Mouse (Mus musculus): ENCODE measurements around the gene Rnf123. TPM values are rescaled to one million over a fixed set of nuclear protein-coding genes. Genes with fewer than 3 reads are reported as not detected.
A peak's percentile ranks its signal among the peaks of the same experiment; 100 is the strongest.
"Not testable (repeated sequence)": the region's sequence is repeated elsewhere in the genome, so short reads cannot be mapped to it uniquely, and the experiment has no call there.

The Rnf123 gene
- total and polyA plus RNA-seq, 3 experiments: 65.5 to 93.6 (median 66.0) TPM

- DNase-seq: no peak
Observed at GRCm38 (mm10) chr9:108035331-108036156, 47.6 kb downstream of the Rnf123 start.

GRCm38 (mm10) chr9:108032126-108032525 lies 51.0 kb downstream of the Rnf123 start:
- DNase-seq: no peak

- no peak for DNase-seq
Observed at GRCm38 (mm10) chr9:108027867-108028266, 55.3 kb downstream of the Rnf123 start.

GRCm38 (mm10) chr9:108026584-108026983 lies 56.6 kb downstream of the Rnf123 start:
- DNase-seq: no peak

GRCm38 (mm10) chr9:108023216-108023615 lies 59.9 kb downstream of the Rnf123 start:
- DNase-seq: no peak

DNA sequence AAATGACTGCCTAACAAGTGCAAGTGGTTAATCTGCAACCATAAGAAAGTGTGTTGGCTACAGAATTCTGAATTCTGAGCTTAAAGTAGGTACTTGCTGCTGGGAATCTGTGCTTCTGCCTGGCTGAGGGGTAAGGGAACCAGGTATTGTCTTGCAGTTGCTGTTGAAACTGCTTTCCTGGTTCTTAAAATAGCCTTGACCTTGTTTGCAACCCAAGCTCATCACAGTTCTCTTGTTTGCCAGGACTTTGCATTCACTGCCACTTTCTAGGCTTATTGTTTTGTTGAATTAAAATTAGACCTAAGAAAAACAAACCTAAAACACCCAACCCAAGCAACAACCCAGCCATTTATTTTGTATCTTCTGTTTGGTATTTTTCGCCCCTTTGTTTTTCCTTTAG lies 62.4 kb downstream of the Rnf123 start:
- DNase-seq: no peak

DNA sequence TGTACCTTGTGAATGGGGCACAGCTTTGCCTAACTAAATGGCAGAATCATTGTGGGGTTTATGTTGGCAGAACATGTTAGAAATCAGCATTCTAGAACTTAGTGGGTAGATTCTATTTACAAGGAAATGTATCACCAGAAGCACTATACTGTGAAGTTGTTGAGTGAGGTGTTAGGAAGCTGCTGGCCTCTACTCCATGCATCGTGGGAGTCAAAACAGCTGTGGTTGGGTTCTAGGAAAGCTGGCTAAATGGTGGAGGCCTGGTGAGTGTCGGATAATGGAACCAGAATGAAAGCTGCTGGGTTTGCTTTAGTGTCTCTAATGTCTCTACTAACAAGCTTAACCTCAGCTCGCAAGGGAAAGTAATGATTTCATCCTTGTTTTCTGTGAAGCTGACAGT lies 66.0 kb downstream of the Rnf123 start:
- DNase-seq: no peak

DNA sequence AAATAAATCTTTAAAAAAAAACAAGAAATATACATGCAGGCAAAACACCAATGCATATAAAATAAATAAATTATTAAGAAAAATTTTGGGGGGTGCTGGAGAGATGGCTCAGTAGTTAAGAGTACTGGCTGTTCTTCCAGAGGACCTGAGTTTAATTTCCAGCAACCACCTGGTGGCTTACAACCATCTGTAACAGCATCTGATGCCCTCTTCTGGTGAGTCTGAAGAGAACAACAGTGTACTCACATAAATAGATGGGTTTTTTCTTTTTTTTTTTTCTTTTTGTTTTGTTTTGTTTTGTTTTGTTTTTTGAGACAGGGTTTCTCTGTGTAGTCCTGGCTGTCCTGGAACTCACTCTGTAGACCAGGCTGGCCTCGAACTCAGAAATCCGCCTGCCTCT lies 69.6 kb downstream of the Rnf123 start:
- not testable (repeated sequence) for DNase-seq

DNA sequence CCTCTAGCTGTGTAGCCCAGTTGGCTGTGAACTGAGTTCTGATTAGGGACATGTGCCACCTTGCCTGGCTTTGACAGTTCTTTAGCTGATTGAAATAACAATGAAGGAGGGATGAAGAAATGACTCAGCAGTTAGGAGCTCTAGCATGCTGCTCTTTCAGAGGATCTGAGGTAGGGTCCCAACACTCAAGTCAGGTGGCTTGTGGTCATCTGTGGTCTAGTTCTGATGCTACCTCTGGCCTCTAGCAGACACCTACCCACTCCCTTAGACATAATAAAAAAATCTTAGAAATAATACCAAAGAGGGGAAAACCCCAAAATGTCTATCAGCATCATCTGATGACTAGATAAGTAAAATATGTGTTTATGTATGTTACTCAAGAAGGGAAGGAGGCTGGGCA lies 72.8 kb downstream of the Rnf123 start:
- DNase-seq: no peak

GRCm38 (mm10) chr9:108008041-108008440 lies 75.1 kb downstream of the Rnf123 start:
- DNase-seq: no peak

- DNase-seq: peak; percentile 24
Observed at GRCm38 (mm10) chr9:108003531-108003890, 79.6 kb downstream of the Rnf123 start.

DNA sequence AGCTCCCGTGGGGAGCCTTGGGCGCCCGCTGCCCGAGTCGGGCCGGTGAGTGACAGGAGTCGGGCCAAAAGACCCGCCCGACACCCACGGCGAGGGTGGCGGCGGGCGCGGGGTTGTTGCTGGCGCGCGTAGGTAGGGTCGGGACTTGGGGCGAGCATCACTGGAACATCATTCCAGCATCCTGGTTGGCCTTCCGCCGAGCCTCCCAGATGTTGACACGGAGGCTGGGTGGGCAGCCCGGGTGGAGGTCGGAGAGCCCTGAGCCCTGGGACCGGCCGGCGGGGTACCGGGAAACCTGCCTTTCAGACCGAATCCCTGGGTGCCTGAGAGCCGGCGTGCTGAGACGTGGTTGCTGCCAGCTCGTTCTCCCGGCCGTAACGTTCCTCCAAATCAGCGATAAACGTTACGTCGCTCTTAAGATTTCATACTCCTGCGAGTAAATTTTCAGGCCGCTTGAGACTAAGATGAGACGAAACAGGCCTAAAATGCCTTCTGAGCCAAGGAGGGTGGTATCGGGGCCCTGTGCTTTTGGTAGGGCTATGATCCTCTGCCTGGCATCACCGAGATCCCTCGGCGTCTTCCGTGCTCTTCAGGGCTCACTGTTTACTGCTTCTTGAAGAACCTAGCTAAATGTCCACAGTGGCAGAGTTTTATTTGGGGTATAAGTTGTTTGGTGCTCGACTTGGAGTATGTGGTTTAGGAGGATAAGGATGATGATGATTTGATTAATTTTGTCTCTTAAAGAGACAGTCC lies 80.2 kb downstream of the Rnf123 start:
- no peak for DNase-seq

DNA sequence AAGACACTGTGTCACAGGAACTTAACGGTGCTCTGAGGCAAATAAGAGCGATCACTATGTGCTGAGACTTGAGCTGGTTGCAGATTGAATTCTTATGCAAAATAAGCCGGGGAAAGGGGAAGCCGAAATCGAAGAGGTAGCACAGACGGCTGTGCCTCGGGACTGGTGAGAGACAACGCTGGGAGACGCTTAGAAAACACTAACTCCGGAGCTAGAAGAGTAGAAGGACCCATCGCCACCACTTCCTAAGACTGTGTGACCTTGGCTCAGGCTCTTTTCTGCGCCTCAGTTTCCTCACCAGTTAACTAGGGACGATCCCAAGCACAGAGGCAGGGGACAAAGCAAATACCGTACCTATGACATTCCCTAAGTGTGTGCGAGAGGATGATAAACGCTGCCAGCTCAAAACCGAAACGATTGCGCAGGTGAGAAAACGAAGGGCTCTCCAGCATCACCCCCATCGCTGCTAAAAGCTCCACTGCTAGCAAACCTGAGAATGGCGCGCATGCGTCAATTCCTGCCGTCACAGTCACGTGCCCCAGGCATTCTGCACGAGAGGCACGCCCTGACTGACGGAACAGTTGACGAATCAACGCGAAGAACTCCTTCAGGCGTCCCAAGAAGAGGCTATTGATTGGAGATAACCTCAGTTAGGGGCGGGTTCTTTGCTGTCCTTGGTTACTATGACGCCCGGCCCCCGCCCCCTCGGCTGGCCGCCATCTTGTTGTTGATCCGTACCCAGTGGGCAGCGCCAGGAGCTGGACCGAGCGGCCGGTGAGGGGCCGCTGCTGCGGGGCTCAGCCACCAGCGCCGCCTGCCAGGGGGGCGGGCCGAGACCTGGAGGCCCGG lies 81.0 kb downstream of the Rnf123 start, which contains the start of gene Ip6k1:
Ip6k1 (plus strand) TSS at position 580 of the 849 bp plus-strand sequence.
- DNase-seq: peak; percentile 99

Small RNAs within 50 kb of the gene (microRNA-seq; reads per million reads assigned to microRNA genes)
- gene Gm47303: 0 reads per million in 2 experiments
- gene Mir7088: 0 reads per million in 2 experiments

Other genes with a start within 250 kb of the Rnf123 start
- 10 to 100 TPM; 40.3 to 47.8 TPM for gene Rbm6, start 210.1 kb downstream of the Rnf123 start, total RNA-seq (2021)
- gene Rbm6, start 210.1 kb downstream of the Rnf123 start, polyA plus RNA-seq (2012; rRNA removed): 11.8 and 15.3 TPM in 2 replicates
- 10 to 100 TPM; 19.2 to 20.5 TPM for gene Mon1a, start 195.2 kb downstream of the Rnf123 start, total RNA-seq (2021)
- 41.3 and 42.9 TPM in 2 replicates for gene Mon1a, start 195.2 kb downstream of the Rnf123 start, polyA plus RNA-seq (2012; rRNA removed)
- gene Mst1r, start 176.5 kb downstream of the Rnf123 start, total RNA-seq (2021): 1 to 10 TPM; 7.4 to 8.1 TPM
- gene Mst1r, start 176.5 kb downstream of the Rnf123 start, polyA plus RNA-seq (2012; rRNA removed): 34.0 and 41.0 TPM in 2 replicates
- gene Actl11, start 154.9 kb downstream of the Rnf123 start, total RNA-seq (2021): not detected
- not detected in 2 replicates for gene Actl11, start 154.9 kb downstream of the Rnf123 start, polyA plus RNA-seq (2012; rRNA removed)
- 1 to 10 TPM; 2.9 to 5.2 TPM for gene Camkv, start 147.7 kb downstream of the Rnf123 start, total RNA-seq (2021)
- gene Camkv, start 147.7 kb downstream of the Rnf123 start, polyA plus RNA-seq (2012; rRNA removed): 7.8 and 9.5 TPM in 2 replicates
- 1 to 10 TPM; 2.1 to 2.5 TPM for gene Traip, start 133.2 kb downstream of the Rnf123 start, total RNA-seq (2021)
- gene Traip, start 133.2 kb downstream of the Rnf123 start, polyA plus RNA-seq (2012; rRNA removed): 0.61 and 0.72 TPM in 2 replicates
- gene Uba7, start 107.8 kb downstream of the Rnf123 start, total RNA-seq (2021): 10 to 100 TPM; 10.6 to 22.1 TPM
- gene Uba7, start 107.8 kb downstream of the Rnf123 start, polyA plus RNA-seq (2012; rRNA removed): 35.4 and 39.9 TPM in 2 replicates
- gene Gm20661, start 100.3 kb downstream of the Rnf123 start, total RNA-seq (2021): under 1 TPM in 1 of 2 experiments, not detected in 1; 0.38 TPM
- 0.12 and 0.20 TPM in 2 replicates for gene Gm20661, start 100.3 kb downstream of the Rnf123 start, polyA plus RNA-seq (2012; rRNA removed)
- 1 to 10 TPM; 2.4 to 7.8 TPM for gene Inka1, start 97.5 kb downstream of the Rnf123 start, total RNA-seq (2021)
- 11.6 and 19.0 TPM in 2 replicates for gene Inka1, start 97.5 kb downstream of the Rnf123 start, polyA plus RNA-seq (2012; rRNA removed)
- under 1 TPM; 0.63 to 0.66 TPM for gene Cdhr4, start 90.8 kb downstream of the Rnf123 start, total RNA-seq (2021)
- gene Cdhr4, start 90.8 kb downstream of the Rnf123 start, polyA plus RNA-seq (2012; rRNA removed): 1.5 and 2.8 TPM in 2 replicates
- gene Gm20662, start 87.0 kb downstream of the Rnf123 start, total RNA-seq (2021): under 1 TPM in 1 of 2 experiments, not detected in 1; 0.20 TPM
- gene Gm20662, start 87.0 kb downstream of the Rnf123 start, polyA plus RNA-seq (2012; rRNA removed): 0.62 and 1.3 TPM in 2 replicates
- 100 to 1,000 TPM; 115 to 139 TPM for gene Ip6k1, start 80.8 kb downstream of the Rnf123 start, total RNA-seq (2021)
- gene Ip6k1, start 80.8 kb downstream of the Rnf123 start, polyA plus RNA-seq (2012; rRNA removed): 217 and 231 TPM in 2 replicates
- gene Gmppb, start 34.1 kb downstream of the Rnf123 start, total RNA-seq (2021): 10 to 100 TPM; 17.8 to 32.4 TPM
- 8.6 and 10.7 TPM in 2 replicates for gene Gmppb, start 34.1 kb downstream of the Rnf123 start, polyA plus RNA-seq (2012; rRNA removed)
- gene Amigo3, start 30.2 kb downstream of the Rnf123 start, total RNA-seq (2021): 1 to 10 TPM; 4.4 to 4.5 TPM
- gene Amigo3, start 30.2 kb downstream of the Rnf123 start, polyA plus RNA-seq (2012; rRNA removed): 6.6 and 9.4 TPM in 2 replicates
- gene Mst1, start 2.9 kb downstream of the Rnf123 start, total RNA-seq (2021): under 1 TPM; 0.17 to 0.86 TPM
- 0.23 and 0.44 TPM in 2 replicates for gene Mst1, start 2.9 kb downstream of the Rnf123 start, polyA plus RNA-seq (2012; rRNA removed)
- 10 to 100 TPM; 90.2 to 91.6 TPM for gene Apeh, start 11.3 kb upstream of the Rnf123 start, total RNA-seq (2021)
- gene Apeh, start 11.3 kb upstream of the Rnf123 start, polyA plus RNA-seq (2012; rRNA removed): 96.2 and 121 TPM in 2 replicates
- 1 to 10 TPM; 5.0 to 5.2 TPM for gene Bsn, start 107.0 kb upstream of the Rnf123 start, total RNA-seq (2021)
- gene Bsn, start 107.0 kb upstream of the Rnf123 start, polyA plus RNA-seq (2012; rRNA removed): 4.1 and 4.3 TPM in 2 replicates
- gene Dag1, start 180.6 kb upstream of the Rnf123 start, total RNA-seq (2021): 100 to 1,000 TPM; 143 to 148 TPM
- gene Dag1, start 180.6 kb upstream of the Rnf123 start, polyA plus RNA-seq (2012; rRNA removed): 59.3 and 86.5 TPM in 2 replicates
- gene Nicn1, start 207.1 kb upstream of the Rnf123 start, total RNA-seq (2021): 10 to 100 TPM; 17.5 to 24.9 TPM
- 16.6 and 18.8 TPM in 2 replicates for gene Nicn1, start 207.1 kb upstream of the Rnf123 start, polyA plus RNA-seq (2012; rRNA removed)
- gene Amt, start 213.5 kb upstream of the Rnf123 start, total RNA-seq (2021): 1 to 10 TPM; 3.3 to 5.5 TPM
- 2.2 and 2.6 TPM in 2 replicates for gene Amt, start 213.5 kb upstream of the Rnf123 start, polyA plus RNA-seq (2012; rRNA removed)
- 100 to 1,000 TPM; 355 to 363 TPM for gene Rhoa, start 222.8 kb upstream of the Rnf123 start, total RNA-seq (2021)
- 169 and 187 TPM in 2 replicates for gene Rhoa, start 222.8 kb upstream of the Rnf123 start, polyA plus RNA-seq (2012; rRNA removed)
- 10 to 100 TPM; 31.3 to 56.7 TPM for gene Tcta, start 222.8 kb upstream of the Rnf123 start, total RNA-seq (2021)
- gene Tcta, start 222.8 kb upstream of the Rnf123 start, polyA plus RNA-seq (2012; rRNA removed): 42.8 and 46.3 TPM in 2 replicates